Mouse (Mus musculus) limb, embryonic 12.5 days (tissue): Measurements from ENCODE around the gene Gm4792. TPM values are rescaled to one million over a fixed set of nuclear protein-coding genes. Genes with fewer than 3 reads are reported as not detected.

ENCODE experiments used
- ATAC-seq: fragments of 200-750 bp; cut with Nextera tagmentation; 2 replicates; pipeline ENCODE4 v1.8.0; 2017; ENCODE audit warnings: low read depth, moderate TSS enrichment; ENCODE audit not compliant: insufficient number of reproducible peaks, insufficient read depth, low FRiP score, low TSS enrichment
- H3K27ac ChIP-seq: fragments of 300-500 bp; sonication (generic); 2 replicates; pipeline ENCODE4 v1.5.1; 2016; ENCODE audit warnings: mild to moderate bottlenecking, moderate library complexity
- H3K27me3 ChIP-seq: fragments of 300-500 bp; sonication (generic); 2 replicates; pipeline ENCODE4 v1.6.1; 2016; ENCODE audit warnings: mild to moderate bottlenecking, moderate library complexity
- H3K36me3 ChIP-seq: fragments of 300-500 bp; sonication (generic); 2 replicates; pipeline ENCODE4 v1.6.1; 2016; ENCODE audit warnings: mild to moderate bottlenecking, moderate library complexity
- H3K4me1 ChIP-seq: fragments of 300-500 bp; sonication (generic); replicated peaks from 2 replicates; pipeline ENCODE4 v1.6.1; 2016
- H3K4me2 ChIP-seq: fragments of 300-500 bp; sonication (generic); 2 replicates; pipeline ENCODE4 v1.6.1; 2016; ENCODE audit warnings: mild to moderate bottlenecking, moderate library complexity
- H3K4me3 ChIP-seq: fragments of 300-500 bp; sonication (generic); replicated peaks from 2 replicates; pipeline ENCODE4 v1.5.1; 2016; ENCODE audit warnings: mild to moderate bottlenecking
- H3K9ac ChIP-seq: fragments of 300-500 bp; sonication (generic); replicated peaks from 2 replicates; pipeline ENCODE4 v1.6.1; 2016; ENCODE audit warnings: mild to moderate bottlenecking, moderate library complexity
- H3K9me3 ChIP-seq: fragments of 300-500 bp; sonication (generic); 2 replicates; pipeline ENCODE4 v1.6.1; 2016; ENCODE audit warnings: mild to moderate bottlenecking, moderate library complexity
- WGBS: fragments of 180-500 bp; shearing (Covaris S2); methylation state at CpG from one replicate; pipeline ENCODE4 v1.1.7; 2016; 5-methylcytosine and 5-hydroxymethylcytosine counted together
- polyA plus RNA-seq: library from polyadenylated mRNA; unstranded; fragments of >200 nt; fragmentation: Nextera tagmentation; extraction: Ambion mirVana; gene quantifications from 2 replicates; pipeline ENCODE4 v1.2.1, GENCODE M21; 2016

Gm4792 gene
- polyA plus RNA-seq, 1 experiment from 2014 or later: not detected

- H3K4me2 ChIP-seq: no peak overlapping the region
- 92% methylated on average over 2 of the region's 2 CpGs for WGBS
- no peak for ATAC-seq
These were observed 798 bp upstream of the Gm4792 start for GRCm38 (mm10) chr10:94299301-94299700.

GRCm38 (mm10) chr10:94295923-94296605, 2.4 kb downstream of the Gm4792 start:
- 49% methylated on average over 5 of the region's 5 CpGs for WGBS
- no peak overlapping the region for H3K9ac ChIP-seq
- no peak overlapping the region for H3K4me3 ChIP-seq
- no peaks in the 10 kb centered on the region for H3K9me3 ChIP-seq
- H3K4me2 ChIP-seq: no peak overlapping the region
- peaks cover 12% of the 10 kb centered on the region for H3K4me1 ChIP-seq
- H3K27me3 ChIP-seq: peaks cover 5% of the 10 kb centered on the region
- H3K27ac ChIP-seq: no peak overlapping the region
- ATAC-seq: no peak
- no peaks in the 10 kb centered on the region for H3K36me3 ChIP-seq

More at GRCm38 (mm10) chr10:94299301-94299700, 798 bp upstream of the Gm4792 start:
- Histone ChIP-seq H3K36me3 (no peaks in the 10 kb centered on the region), H3K27ac (no peak overlapping the region), H3K27me3 (peaks cover 5% of the 10 kb centered on the region), H3K4me3 (no peak overlapping the region), H3K9ac (no peak overlapping the region), H3K9me3 (no peaks in the 10 kb centered on the region), H3K4me1 (peaks cover 12% of the 10 kb centered on the region)

- ATAC-seq: no peak
- H3K27me3 ChIP-seq: peaks cover 5% of the 10 kb centered on the region
- H3K4me1 ChIP-seq: peaks cover 12% of the 10 kb centered on the region
- no peak overlapping the region for H3K9ac ChIP-seq
- H3K27ac ChIP-seq: no peak overlapping the region
- H3K4me2 ChIP-seq: no peak overlapping the region
- no peaks in the 10 kb centered on the region for H3K36me3 ChIP-seq
- 37% methylated on average over 6 of the region's 6 CpGs for WGBS
- H3K4me3 ChIP-seq: no peak overlapping the region
- H3K9me3 ChIP-seq: no peaks in the 10 kb centered on the region
These were observed 3.4 kb downstream of the Gm4792 start for GRCm38 (mm10) chr10:94294933-94295750.

GRCm38 (mm10) chr10:94294437-94294836, 4.1 kb downstream of the Gm4792 start:
- H3K9ac ChIP-seq: no peak overlapping the region
- no peak overlapping the region for H3K4me2 ChIP-seq
- peaks cover 12% of the 10 kb centered on the region for H3K4me1 ChIP-seq
- H3K27ac ChIP-seq: no peak overlapping the region
- no peaks in the 10 kb centered on the region for H3K36me3 ChIP-seq
- ATAC-seq: no peak
- no peaks in the 10 kb centered on the region for H3K9me3 ChIP-seq
- peaks cover 5% of the 10 kb centered on the region for H3K27me3 ChIP-seq
- 90% methylated on average over 5 of the region's 5 CpGs for WGBS
- H3K4me3 ChIP-seq: no peak overlapping the region

- 90% methylated on average over 7 of the region's 7 CpGs for WGBS
- Histone ChIP-seq H3K4me3 (no peak overlapping the region), H3K36me3 (no peaks in the 10 kb centered on the region), H3K9ac (no peak overlapping the region), H3K9me3 (no peaks in the 10 kb centered on the region), H3K4me1 (peaks cover 6% of the 10 kb centered on the region), H3K4me2 (no peak overlapping the region), H3K27me3 (no peaks in the 10 kb centered on the region), H3K27ac (no peak overlapping the region)
- no peak for ATAC-seq
These were observed 15.7 kb downstream of the Gm4792 start for GRCm38 (mm10) chr10:94282797-94283196.

GRCm38 (mm10) chr10:94282179-94282578, 16.3 kb downstream of the Gm4792 start:
- no peak for ATAC-seq
- Histone ChIP-seq H3K9me3 (no peaks in the 10 kb centered on the region), H3K27ac (no peak overlapping the region), H3K36me3 (no peaks in the 10 kb centered on the region), H3K4me3 (no peak overlapping the region), H3K27me3 (no peaks in the 10 kb centered on the region), H3K9ac (no peak overlapping the region), H3K4me1 (peaks cover 6% of the 10 kb centered on the region), H3K4me2 (no peak overlapping the region)
- WGBS: 87% methylated on average over 8 of the region's 8 CpGs

- Histone ChIP-seq H3K36me3 (no peaks in the 10 kb centered on the region), H3K4me2 (no peak overlapping the region), H3K27me3 (no peaks in the 10 kb centered on the region), H3K9ac (no peak overlapping the region), H3K4me1 (peaks cover 6% of the 10 kb centered on the region), H3K9me3 (no peaks in the 10 kb centered on the region), H3K4me3 (no peak overlapping the region), H3K27ac (no peak overlapping the region)
- WGBS: 56% methylated on average over 2 of the region's 2 CpGs
- ATAC-seq: no peak
These were observed 22.0 kb downstream of the Gm4792 start for GRCm38 (mm10) chr10:94276511-94276910.

GRCm38 (mm10) chr10:94275321-94275720, 23.2 kb downstream of the Gm4792 start:
- H3K4me1 ChIP-seq: peaks cover 6% of the 10 kb centered on the region
- ATAC-seq: no peak
- no peak overlapping the region for H3K4me3 ChIP-seq
- no peaks in the 10 kb centered on the region for H3K36me3 ChIP-seq
- H3K9ac ChIP-seq: no peak overlapping the region
- H3K27ac ChIP-seq: no peak overlapping the region
- no peaks in the 10 kb centered on the region for H3K9me3 ChIP-seq
- 13% methylated on average over 3 of the region's 3 CpGs for WGBS
- H3K4me2 ChIP-seq: no peak overlapping the region
- H3K27me3 ChIP-seq: no peaks in the 10 kb centered on the region

- no peaks in the 10 kb centered on the region for H3K9me3 ChIP-seq
- H3K4me1 ChIP-seq: no peaks in the 10 kb centered on the region
- no peak overlapping the region for H3K27ac ChIP-seq
- H3K36me3 ChIP-seq: no peaks in the 10 kb centered on the region
- H3K27me3 ChIP-seq: no peaks in the 10 kb centered on the region
- WGBS: 76% methylated on average over 17 of the region's 17 CpGs
- no peak overlapping the region for H3K4me2 ChIP-seq
- no peak for ATAC-seq
- no peak overlapping the region for H3K9ac ChIP-seq
- H3K4me3 ChIP-seq: no peak overlapping the region
These were observed 32.6 kb downstream of the Gm4792 start for GRCm38 (mm10) chr10:94265656-94266542.

- Histone ChIP-seq H3K9ac (no peak overlapping the region), H3K9me3 (no peaks in the 10 kb centered on the region), H3K27ac (no peak overlapping the region), H3K4me1 (no peaks in the 10 kb centered on the region), H3K27me3 (no peaks in the 10 kb centered on the region), H3K36me3 (no peaks in the 10 kb centered on the region), H3K4me2 (no peak overlapping the region), H3K4me3 (no peak overlapping the region)
- WGBS: 73% methylated on average over 3 of the region's 3 CpGs
- ATAC-seq: no peak
These were observed 35.3 kb downstream of the Gm4792 start for GRCm38 (mm10) chr10:94263211-94263610.

GRCm38 (mm10) chr10:94262646-94263045, 35.9 kb downstream of the Gm4792 start:
- H3K36me3 ChIP-seq: no peaks in the 10 kb centered on the region
- H3K4me1 ChIP-seq: no peaks in the 10 kb centered on the region
- 89% methylated on average over 13 of the region's 13 CpGs for WGBS
- H3K9ac ChIP-seq: no peak overlapping the region
- H3K4me2 ChIP-seq: no peak overlapping the region
- H3K27ac ChIP-seq: no peak overlapping the region
- ATAC-seq: no peak
- no peaks in the 10 kb centered on the region for H3K27me3 ChIP-seq
- H3K9me3 ChIP-seq: no peaks in the 10 kb centered on the region
- H3K4me3 ChIP-seq: no peak overlapping the region
